Mouse (Mus musculus): ENCODE results near the gene Stx11.

The Stx11 gene

GRCm38 (mm10) chr10:12915826-12916225, 48.3 kb downstream of the Stx11 start:
- DNase-seq (ENCODE audit: low read depth, low spot score), result no peak

GRCm38 (mm10) chr10:12914203-12914602, 49.9 kb downstream of the Stx11 start:
- no peak for DNase-seq (ENCODE audit: low read depth, low spot score)

GRCm38 (mm10) chr10:12911981-12912530, 52.0 kb downstream of the Stx11 start:
- peak; percentile 72 for DNase-seq (ENCODE audit: low read depth, low spot score)

GRCm38 (mm10) chr10:12911451-12911850, 52.6 kb downstream of the Stx11 start:
- no peak for DNase-seq (ENCODE audit: low read depth, low spot score)

DNA sequence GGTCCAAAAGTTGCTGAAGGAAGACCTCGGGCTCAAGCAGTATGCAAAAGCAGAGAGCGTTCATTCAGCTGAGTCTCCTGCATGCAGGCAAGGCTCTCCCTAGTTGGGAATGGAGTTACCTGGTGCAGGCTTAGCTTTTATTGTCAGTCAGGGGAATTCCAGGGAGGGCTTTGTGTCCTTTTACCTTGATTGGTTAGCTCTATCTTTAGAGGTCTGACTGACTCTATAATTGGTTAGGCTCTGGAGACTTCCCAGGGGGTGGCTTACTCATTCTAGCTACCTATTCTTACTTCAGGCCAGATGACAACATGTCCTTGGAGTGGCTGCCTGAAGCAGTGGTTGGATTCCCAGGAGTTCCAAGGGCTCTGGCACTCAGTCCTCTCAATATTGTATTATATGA, 54.2 kb downstream of the Stx11 start:
- no peak for DNase-seq (ENCODE audit: low read depth, low spot score)

DNA sequence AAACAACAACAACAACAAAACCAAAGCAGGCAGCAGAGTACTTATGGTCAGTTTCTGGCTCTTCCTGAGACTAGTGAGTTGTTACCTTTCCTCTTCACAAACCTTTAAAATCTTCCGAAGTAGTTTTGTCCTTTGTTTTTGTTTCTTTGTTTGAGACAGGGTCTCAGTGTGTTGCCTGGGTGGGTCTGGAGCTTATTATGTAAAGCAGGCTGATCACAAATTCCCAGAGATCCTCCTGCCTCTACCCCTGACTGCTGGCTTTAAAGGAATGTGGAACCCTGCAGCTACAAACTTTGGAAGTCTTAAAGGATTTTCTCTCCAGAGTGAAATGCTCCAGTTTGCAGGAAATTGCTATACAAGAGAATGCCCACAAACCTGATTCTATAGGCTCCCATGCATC, 54.9 kb downstream of the Stx11 start:
- DNase-seq (ENCODE audit: low read depth, low spot score), result peak; percentile 60

DNA sequence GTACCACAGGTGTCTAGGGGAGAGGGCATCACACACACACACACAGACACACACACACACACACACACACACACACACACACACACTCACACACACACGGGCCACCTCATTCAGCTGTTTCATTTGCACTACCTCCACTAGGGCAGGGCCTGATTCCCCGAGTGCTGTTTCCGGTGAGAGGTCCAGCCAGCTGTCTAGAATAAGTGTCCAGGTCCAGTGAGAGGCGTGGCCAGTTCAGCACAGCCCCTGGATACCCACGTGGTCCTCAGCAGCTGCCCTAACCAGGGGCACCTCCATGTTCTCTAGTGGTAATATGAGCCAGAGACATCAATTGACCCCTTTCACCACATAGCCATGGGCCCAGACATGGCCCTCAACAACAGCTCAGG, 60.0 kb downstream of the Stx11 start:
- DNase-seq (ENCODE audit: low read depth, low spot score), result no peak

- no peak for DNase-seq (ENCODE audit: low read depth, low spot score)
These were observed 60.5 kb downstream of the Stx11 start for GRCm38 (mm10) chr10:12903440-12904139.

GRCm38 (mm10) chr10:12899901-12900300, 64.2 kb downstream of the Stx11 start:
- DNase-seq (ENCODE audit: low read depth, low spot score), result no peak

DNA sequence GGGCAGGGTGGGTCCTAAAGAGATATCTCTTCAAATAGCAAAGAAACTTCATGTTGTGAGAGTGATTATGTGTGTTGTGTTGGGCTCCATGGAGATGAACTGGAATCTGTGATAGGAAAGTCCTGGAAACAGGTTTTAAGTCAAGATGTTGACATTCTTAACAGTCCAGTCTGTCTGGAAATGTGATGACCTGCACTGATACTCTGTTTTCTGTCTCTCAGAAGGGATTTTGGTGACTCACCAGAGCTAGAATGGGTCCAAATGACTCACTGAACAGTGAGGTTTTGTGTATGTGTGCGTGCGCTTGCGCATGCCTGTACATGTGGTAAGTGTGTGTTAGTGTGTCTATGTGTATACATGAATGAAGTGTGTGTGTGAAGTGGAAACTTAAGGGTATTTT, 70.8 kb downstream of the Stx11 start:
- DNase-seq (ENCODE audit: low read depth, low spot score), result no peak

- no peak for DNase-seq (ENCODE audit: low read depth, low spot score)
These were observed 75.7 kb downstream of the Stx11 start for GRCm38 (mm10) chr10:12888373-12888772.

All from ES-CJ7 (cell line).